Mouse (Mus musculus): ENCODE results near the gene Ngly1.
"Not testable (repeated sequence)": the region's sequence is repeated elsewhere in the genome, so short reads cannot be mapped to it uniquely, and the experiment has no call there.

DNA sequence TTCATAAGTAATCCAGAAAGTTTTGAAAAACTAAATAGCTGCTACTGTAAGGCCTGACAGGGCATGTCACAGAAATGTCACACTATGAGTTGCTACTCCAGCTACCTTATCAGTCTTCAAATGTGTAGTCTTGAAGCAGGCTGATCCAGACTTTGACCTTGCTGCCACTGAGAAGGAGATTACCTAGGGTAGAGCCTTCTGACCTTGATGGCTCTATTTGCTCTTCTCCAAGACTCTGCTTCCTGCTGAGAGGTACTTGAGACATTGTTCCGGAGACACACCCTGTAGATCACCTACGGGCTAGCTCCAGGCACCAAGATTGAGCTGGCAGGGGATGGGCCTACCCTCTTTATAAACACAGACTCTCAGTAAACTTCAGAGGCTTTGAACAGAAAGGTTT lies 64.0 kb downstream of the Ngly1 start:
- TF ChIP-seq POLR2A (IDR thresholded peaks at IDR 0.05; ENCODE audit: control insufficient read depth, extremely low read depth, insufficient read depth, low read length, poor library complexity); CTCF (IDR thresholded peaks at IDR 0.05; ENCODE audit: borderline replicate concordance, control insufficient read depth, extremely low read depth, insufficient read depth, low read length, poor library complexity): not testable (repeated sequence)

Data from thymus, adult 2 months (tissue).